Mouse (Mus musculus) neural tube, embryonic 12.5 days (tissue): ENCODE results near the gene Bpifa1. TPM values are rescaled to one million over a fixed set of nuclear protein-coding genes. Genes with fewer than 3 reads are reported as not detected.

Experiments used
- polyA plus RNA-seq: library from polyadenylated mRNA; unstranded; fragments of >200 nt; fragmentation: Nextera tagmentation; extraction: Ambion mirVana; gene quantifications from 2 replicates; pipeline ENCODE4 v1.2.1, GENCODE M21; 2016

Bpifa1 gene
- polyA plus RNA-seq, 1 experiment from 2014 or later: not detected

Other genes starting within 250 kb of the Bpifa1 start
- not detected in 2 replicates for gene Bpifb6, start 242.5 kb upstream of the Bpifa1 start, polyA plus RNA-seq
- gene Bpifb3, start 224.7 kb upstream of the Bpifa1 start, polyA plus RNA-seq: not detected in 2 replicates
- gene Bpifb4, start 204.7 kb upstream of the Bpifa1 start, polyA plus RNA-seq: not detected in 2 replicates
- not detected in 2 replicates for gene Bpifa6, start 167.9 kb upstream of the Bpifa1 start, polyA plus RNA-seq
- gene Bpifa2, start 134.6 kb upstream of the Bpifa1 start, polyA plus RNA-seq: not detected in 2 replicates
- not detected in 2 replicates for gene Bpifa3, start 12.5 kb upstream of the Bpifa1 start, polyA plus RNA-seq
- gene Bpifa5, start 19.7 kb downstream of the Bpifa1 start, polyA plus RNA-seq: not detected in 2 replicates
- not detected in 2 replicates for gene Bpifb1, start 47.9 kb downstream of the Bpifa1 start, polyA plus RNA-seq
- not detected in 2 replicates for gene Bpifb5, start 80.9 kb downstream of the Bpifa1 start, polyA plus RNA-seq
- not detected in 2 replicates for gene Bpifb9a, start 115.0 kb downstream of the Bpifa1 start, polyA plus RNA-seq
- gene Bpifb9b, start 164.3 kb downstream of the Bpifa1 start, polyA plus RNA-seq: not detected in 2 replicates
- gene Cdk5rap1, start 230.1 kb downstream of the Bpifa1 start, polyA plus RNA-seq: 15.2 and 15.7 TPM in 2 replicates